Mouse (Mus musculus): ENCODE measurements around the gene Scnn1b. TPM values are rescaled to one million over a fixed set of nuclear protein-coding genes. Genes with fewer than 3 reads are reported as not detected.

Gene Scnn1b
- polyA plus RNA-seq, 1 experiment from 2014 or later: not detected

DNA sequence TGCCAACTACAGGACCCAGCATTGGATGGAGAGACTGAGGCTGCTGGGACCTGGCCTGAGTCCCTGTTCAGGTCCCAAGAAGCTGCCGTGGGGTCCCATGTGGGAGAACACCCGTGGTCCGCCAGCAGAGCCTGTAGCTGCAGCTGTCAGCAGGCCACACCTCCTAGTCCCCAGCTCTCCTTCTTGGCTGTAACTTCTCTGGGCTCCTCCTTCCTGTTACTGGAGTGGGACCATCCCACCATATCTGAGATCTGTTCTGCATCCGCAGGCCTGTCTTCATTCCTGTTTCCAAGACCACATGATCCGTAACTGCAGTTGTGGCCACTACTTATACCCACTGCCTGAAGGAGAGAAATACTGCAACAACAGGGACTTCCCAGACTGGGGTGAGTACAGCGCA is 49.1 kb downstream of the Scnn1b start:
- no peak overlapping the region for H3K27ac ChIP-seq (ENCODE audit: poor library complexity, severe bottlenecking)
- peaks cover 7% of the 10 kb centered on the region; the same call in 1 of the 2 replicates for H3K27me3 ChIP-seq (replicated peaks)
- no peak for ATAC-seq (ENCODE audit: insufficient number of reproducible peaks, low FRiP score)
- no peaks in the 10 kb centered on the region for H3K9me3 ChIP-seq (replicated peaks)
- 0 out of 2 replicates have a peak, but pooled peaks cover 7% of the 10 kb centered on the region for H3K4me1 ChIP-seq (replicated peaks)
- WGBS: 54% methylated on average over 6 of the region's 6 CpGs
- no peak overlapping the region for H3K9ac ChIP-seq
- H3K36me3 ChIP-seq: no peaks in the 10 kb centered on the region
- H3K4me3 ChIP-seq: no peak overlapping the region
- H3K4me2 ChIP-seq: no peak overlapping the region

DNA sequence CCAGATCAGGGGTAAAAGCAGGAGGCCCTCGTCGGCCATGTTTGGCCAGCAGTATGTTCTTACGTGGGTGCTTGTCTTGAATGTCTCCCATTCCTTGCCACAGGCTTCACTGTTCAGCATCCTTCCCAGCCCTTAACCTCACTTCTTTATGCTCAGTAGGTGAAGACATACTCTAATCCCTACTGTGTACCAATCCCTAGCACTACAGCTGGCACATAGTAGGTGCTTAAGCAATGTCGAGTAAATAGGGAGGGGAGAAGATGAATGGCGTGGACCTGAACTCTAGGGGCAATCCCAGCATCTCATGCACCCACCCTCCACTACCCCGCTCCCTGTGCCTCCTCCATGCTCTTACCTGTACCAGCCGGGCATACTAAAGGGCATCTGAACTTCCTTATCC is 59.5 kb downstream of the Scnn1b start:
- WGBS: 93% methylated on average over 7 of the region's 7 CpGs
- H3K9ac ChIP-seq: no peak overlapping the region
- no peak overlapping the region for H3K27ac ChIP-seq (ENCODE audit: poor library complexity, severe bottlenecking)
- ATAC-seq (ENCODE audit: insufficient number of reproducible peaks, low FRiP score): no peak
- no peaks in the 10 kb centered on the region for H3K27me3 ChIP-seq (replicated peaks)
- H3K36me3 ChIP-seq: peaks cover 38% of the 10 kb centered on the region
- H3K4me1 ChIP-seq (replicated peaks): no peaks in the 10 kb centered on the region
- H3K4me2 ChIP-seq: no peak overlapping the region
- no peaks in the 10 kb centered on the region for H3K9me3 ChIP-seq (replicated peaks)
- no peak overlapping the region for H3K4me3 ChIP-seq

DNA sequence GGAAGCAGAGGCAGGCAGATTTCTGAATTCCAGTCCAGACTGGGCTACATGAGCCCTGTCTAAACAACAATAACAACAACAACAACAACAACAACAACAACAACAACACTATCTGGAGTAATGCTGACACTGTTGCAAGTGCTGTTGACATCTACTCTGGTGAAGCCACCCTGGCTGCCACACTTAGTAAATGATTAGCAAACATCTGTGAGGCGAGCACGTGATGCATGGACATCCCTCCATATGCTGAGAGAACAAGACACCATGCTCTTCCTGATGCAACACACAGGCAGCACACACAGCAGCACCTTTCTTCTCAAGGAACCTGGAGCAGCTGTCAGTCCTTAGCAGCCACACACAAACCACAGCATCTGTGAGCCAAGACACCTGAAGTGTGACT is 63.0 kb downstream of the Scnn1b start:
- ATAC-seq (ENCODE audit: insufficient number of reproducible peaks, low FRiP score): no peak
- WGBS: 91% methylated on average over 2 of the region's 2 CpGs
- H3K4me3 ChIP-seq: no peak overlapping the region
- H3K9ac ChIP-seq: no peak overlapping the region
- H3K27me3 ChIP-seq (replicated peaks): no peaks in the 10 kb centered on the region
- H3K27ac ChIP-seq (ENCODE audit: poor library complexity, severe bottlenecking): no peak overlapping the region
- no peaks in the 10 kb centered on the region for H3K9me3 ChIP-seq (replicated peaks)
- no peak overlapping the region for H3K4me2 ChIP-seq
- H3K36me3 ChIP-seq: peaks cover 53% of the 10 kb centered on the region
- H3K4me1 ChIP-seq (replicated peaks): 0 out of 2 replicates have a peak, but pooled peaks cover 4% of the 10 kb centered on the region

DNA sequence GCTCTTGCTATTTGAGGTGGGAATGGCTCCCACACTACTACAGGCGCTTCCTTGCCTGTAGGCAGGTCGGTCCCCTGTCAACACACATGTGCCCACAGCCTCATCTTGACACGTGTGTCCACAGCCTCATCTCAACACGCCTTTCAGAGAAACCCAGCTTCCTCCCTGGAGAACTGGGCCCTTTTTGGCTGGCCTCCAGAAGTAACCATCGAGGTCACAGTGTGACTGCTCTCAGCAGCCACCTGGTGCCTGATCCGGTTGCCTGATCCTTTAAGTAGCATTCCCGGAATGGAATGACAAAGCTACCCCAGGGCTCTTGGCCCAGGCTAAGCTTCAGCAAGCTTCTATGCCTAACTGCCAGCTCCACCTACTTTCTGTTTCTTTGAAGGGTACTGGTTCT is 66.4 kb downstream of the Scnn1b start:
- Histone ChIP-seq H3K4me2 (no peak overlapping the region), H3K9ac (no peak overlapping the region), H3K27ac (ENCODE audit: poor library complexity, severe bottlenecking) (no peak overlapping the region), H3K4me1 (replicated peaks) (peaks cover 18% of the 10 kb centered on the region), H3K4me3 (no peak overlapping the region), H3K36me3 (peaks cover 43% of the 10 kb centered on the region), H3K9me3 (replicated peaks) (no peaks in the 10 kb centered on the region), H3K27me3 (replicated peaks) (no peaks in the 10 kb centered on the region)
- 43% methylated on average over 7 of the region's 7 CpGs for WGBS
- no peak for ATAC-seq (ENCODE audit: insufficient number of reproducible peaks, low FRiP score)

DNA sequence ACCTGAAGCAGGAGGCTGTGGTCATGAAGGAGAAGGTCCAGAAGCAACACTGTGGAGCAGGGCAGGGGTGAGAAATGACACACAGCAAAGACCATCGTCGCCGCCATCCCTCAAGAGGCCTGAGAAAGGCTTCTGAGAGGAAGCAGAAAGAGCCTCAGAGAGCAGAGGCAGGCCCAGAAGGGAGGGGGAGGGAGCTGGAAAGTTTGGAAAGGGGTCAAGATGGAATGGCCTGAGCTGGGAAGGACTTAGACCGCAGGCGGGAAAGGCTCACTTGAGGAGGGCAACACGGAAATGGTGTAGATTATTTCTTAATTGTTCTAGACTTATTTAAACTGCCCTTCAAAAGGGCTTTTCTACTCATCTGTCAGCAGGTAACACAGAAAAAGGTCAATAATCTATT is 68.8 kb downstream of the Scnn1b start:
- H3K4me3 ChIP-seq: no peak overlapping the region
- no peaks in the 10 kb centered on the region for H3K27me3 ChIP-seq (replicated peaks)
- H3K4me2 ChIP-seq: no peak overlapping the region
- peaks cover 28% of the 10 kb centered on the region for H3K36me3 ChIP-seq
- no peaks in the 10 kb centered on the region for H3K9me3 ChIP-seq (replicated peaks)
- H3K9ac ChIP-seq: no peak overlapping the region
- ATAC-seq (ENCODE audit: insufficient number of reproducible peaks, low FRiP score): no peak
- WGBS: 52% methylated on average over 6 of the region's 6 CpGs
- peaks cover 41% of the 10 kb centered on the region for H3K4me1 ChIP-seq (replicated peaks)
- H3K27ac ChIP-seq (ENCODE audit: poor library complexity, severe bottlenecking): no peak overlapping the region

DNA sequence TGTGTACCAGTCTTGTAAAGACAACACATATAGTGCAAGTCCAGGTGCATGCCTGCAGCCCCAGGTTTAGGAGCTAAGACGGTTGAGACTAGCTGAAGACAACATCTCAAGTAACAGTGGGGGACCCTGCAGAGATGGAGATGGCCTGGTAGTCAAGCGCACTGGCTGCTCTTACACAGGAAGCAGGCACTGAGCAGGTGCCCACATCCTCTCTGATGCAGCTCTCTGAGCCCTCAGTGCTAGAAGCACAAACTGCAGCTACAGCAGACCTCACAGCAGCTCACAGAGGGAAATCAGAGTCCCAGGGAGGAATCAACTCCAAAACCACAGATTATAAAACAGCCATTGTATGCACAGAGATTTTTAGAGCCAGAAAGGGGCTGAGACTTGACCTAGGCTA is 69.5 kb downstream of the Scnn1b start:
- peaks cover 22% of the 10 kb centered on the region for H3K36me3 ChIP-seq
- H3K27me3 ChIP-seq (replicated peaks): no peaks in the 10 kb centered on the region
- H3K27ac ChIP-seq (ENCODE audit: poor library complexity, severe bottlenecking): no peak overlapping the region
- H3K4me2 ChIP-seq: no peak overlapping the region
- H3K9ac ChIP-seq: no peak overlapping the region
- no peak for ATAC-seq (ENCODE audit: insufficient number of reproducible peaks, low FRiP score)
- H3K4me1 ChIP-seq (replicated peaks): peaks cover 48% of the 10 kb centered on the region
- WGBS: 84% methylated on average over 2 of the region's 2 CpGs
- H3K4me3 ChIP-seq: no peak overlapping the region
- H3K9me3 ChIP-seq (replicated peaks): no peaks in the 10 kb centered on the region

DNA sequence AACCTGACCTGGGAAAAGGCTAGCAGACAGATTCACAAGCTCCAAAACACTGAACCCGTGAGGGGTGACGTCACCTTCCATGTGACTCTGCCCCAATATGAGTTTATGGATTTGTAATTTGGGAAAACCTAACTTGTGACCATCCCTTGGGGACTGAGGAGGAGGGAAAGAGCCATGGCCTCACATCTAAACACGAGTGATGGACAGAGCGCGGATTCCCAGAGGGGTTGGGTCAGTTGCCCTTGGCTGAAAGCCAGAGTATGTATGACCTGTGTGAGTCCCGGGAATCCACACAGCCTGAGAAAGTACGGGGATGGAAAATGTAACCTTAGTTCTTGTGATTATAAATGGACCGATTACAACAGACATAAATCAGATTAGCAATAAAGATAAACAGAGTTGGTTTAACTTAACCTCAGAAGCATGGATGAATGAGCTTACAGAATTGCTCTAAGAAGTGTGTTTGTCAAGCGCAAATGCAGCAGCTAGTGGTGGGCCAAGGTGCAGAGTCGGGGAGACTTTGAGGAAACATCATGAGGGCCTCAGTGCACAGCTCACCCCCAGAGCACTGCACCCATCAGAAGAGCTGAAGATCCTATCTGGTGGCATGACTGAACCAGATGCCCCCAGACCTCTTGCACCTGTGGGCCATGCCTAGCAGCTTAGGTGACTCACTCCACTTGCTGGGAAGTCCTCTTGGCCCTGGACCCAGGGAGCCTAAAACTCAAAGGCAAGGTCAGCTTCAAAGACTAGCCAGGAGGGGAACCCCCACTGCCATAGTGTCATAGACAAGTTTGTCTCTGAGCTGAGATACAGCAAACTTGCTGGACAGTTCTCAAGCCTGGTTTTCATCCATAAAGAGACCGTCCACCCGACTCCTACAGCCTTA is 71.3 kb downstream of the Scnn1b start:
- ATAC-seq (ENCODE audit: insufficient number of reproducible peaks, low FRiP score): 0 out of 2 replicates have a peak, but pooled peaks have one; percentile 22
- Histone ChIP-seq H3K9me3 (replicated peaks) (no peaks in the 10 kb centered on the region), H3K36me3 (peaks cover 12% of the 10 kb centered on the region; the same call in 1 of the 2 replicates), H3K4me3 (no peak overlapping the region), H3K4me1 (replicated peaks) (peaks cover 64% of the 10 kb centered on the region), H3K9ac (no peak overlapping the region), H3K27ac (ENCODE audit: poor library complexity, severe bottlenecking) (no peak overlapping the region), H3K27me3 (replicated peaks) (no peaks in the 10 kb centered on the region), H3K4me2 (no peak overlapping the region; the same call in 1 of the 2 replicates)
- 53% methylated on average over 12 of the region's 12 CpGs for WGBS

DNA sequence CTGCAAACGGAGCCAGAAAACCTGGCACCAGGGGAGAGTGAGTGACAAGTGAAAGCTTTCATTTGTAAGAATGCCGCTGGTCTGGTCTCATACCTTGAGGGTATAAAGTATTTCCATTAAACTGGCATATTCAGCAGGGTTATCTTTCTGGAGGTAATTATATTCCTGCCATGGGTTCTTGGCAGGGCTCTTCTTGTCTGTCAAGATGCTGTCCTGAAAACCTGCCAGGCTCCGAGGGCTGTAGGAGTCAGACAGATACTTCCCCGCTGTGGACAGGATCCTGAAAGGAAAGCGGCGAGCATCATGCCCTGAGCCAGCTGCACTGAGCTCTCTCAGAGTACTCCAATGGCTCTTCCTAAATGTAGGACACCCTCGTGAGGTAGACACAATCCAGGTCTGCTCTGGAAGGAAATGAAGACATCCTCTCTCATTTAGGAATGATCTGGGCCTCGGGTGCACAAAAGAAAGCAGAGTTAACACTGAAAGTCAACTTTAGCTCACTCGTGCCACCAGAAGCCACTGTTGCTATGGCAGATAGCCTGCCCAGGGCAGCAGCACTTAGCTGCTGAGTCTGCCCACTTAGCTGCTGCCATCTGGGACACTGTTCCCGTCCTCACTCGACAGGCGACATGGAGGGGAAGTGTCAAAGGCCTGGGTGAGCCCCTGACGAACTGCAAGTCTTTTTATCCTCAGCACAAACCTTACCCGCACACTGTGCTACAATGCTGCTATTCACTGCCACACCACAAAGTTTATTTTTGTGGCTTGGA is 72.2 kb downstream of the Scnn1b start:
- 37% methylated on average over 14 of the region's 14 CpGs for WGBS
- H3K4me1 ChIP-seq (replicated peaks): peaks cover 70% of the 10 kb centered on the region
- H3K9me3 ChIP-seq (replicated peaks): no peaks in the 10 kb centered on the region
- no peak overlapping the region for H3K9ac ChIP-seq
- no peak overlapping the region; the same call in 1 of the 2 replicates for H3K27ac ChIP-seq (ENCODE audit: poor library complexity, severe bottlenecking)
- no peak for ATAC-seq (ENCODE audit: insufficient number of reproducible peaks, low FRiP score)
- H3K27me3 ChIP-seq (replicated peaks): no peaks in the 10 kb centered on the region
- no peak overlapping the region for H3K4me3 ChIP-seq
- H3K36me3 ChIP-seq: peaks cover 11% of the 10 kb centered on the region; the same call in 1 of the 2 replicates
- H3K4me2 ChIP-seq: peak overlapping the region; percentile 16

DNA sequence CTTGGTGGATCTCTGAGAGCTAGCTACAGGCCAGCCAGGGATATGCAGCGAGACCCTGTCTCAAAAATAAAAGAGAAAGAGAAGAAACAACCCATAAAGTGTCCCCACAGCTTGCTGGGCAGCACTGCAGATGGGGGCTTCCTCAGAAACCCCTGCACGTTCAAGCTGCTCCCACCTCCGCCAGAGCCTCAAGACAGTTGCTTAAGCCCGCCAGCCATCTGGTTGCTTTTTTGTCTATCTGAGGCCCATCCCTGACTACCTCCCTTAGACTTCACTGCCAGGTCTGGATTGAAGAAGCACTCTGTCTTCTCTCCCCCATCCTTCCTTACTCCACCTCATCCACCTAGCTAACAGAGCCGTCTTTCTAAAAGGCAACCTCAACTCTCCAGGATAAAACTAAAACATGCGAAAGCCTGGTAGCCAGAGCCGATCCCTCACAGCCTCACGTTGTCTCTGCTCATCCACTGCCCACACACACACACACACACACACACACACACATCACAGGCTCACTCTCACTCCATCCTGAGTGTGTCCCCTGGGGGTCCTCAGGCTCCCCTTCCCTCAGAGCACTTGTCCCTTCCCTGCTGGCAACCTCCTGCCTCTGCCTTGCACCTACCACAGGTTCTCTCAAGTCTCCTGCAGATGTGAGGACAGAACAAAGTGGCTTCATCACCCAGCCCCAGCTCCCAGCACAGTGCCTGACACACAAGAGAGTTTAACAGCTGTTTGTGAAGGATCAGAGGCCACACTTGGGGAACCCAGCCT is 73.5 kb downstream of the Scnn1b start:
- H3K27me3 ChIP-seq (replicated peaks): no peaks in the 10 kb centered on the region
- H3K36me3 ChIP-seq: peaks cover 13% of the 10 kb centered on the region; the same call in 1 of the 2 replicates
- peaks cover 76% of the 10 kb centered on the region for H3K4me1 ChIP-seq (replicated peaks)
- ATAC-seq (ENCODE audit: insufficient number of reproducible peaks, low FRiP score): no peak
- H3K27ac ChIP-seq (ENCODE audit: poor library complexity, severe bottlenecking): no peak overlapping the region
- no peak overlapping the region for H3K4me2 ChIP-seq
- no peak overlapping the region for H3K9ac ChIP-seq
- no peak overlapping the region for H3K4me3 ChIP-seq
- WGBS: 79% methylated on average over 8 of the region's 8 CpGs
- H3K9me3 ChIP-seq (replicated peaks): peaks cover 2% of the 10 kb centered on the region; the same call in 1 of the 2 replicates

DNA sequence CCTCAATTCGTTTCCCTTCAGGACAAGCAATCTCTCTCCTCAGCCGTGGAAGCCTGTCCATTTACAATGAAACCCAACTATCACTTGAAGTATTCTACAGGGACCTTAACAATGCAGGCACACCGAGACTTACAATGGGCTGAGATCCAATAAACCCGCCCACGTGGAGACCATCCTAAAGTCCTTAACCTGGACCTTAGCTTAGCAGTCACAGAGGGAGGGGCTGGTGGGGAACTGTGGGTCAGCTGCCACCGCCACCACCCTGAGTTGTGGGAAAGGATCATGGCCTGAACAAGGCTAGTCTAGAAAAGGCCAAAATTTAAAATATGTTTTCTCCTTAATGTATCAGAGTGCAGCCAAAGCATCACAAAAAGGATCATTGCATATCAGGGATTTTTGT is 74.4 kb downstream of the Scnn1b start:
- Histone ChIP-seq H3K4me2 (no peak overlapping the region), H3K27ac (ENCODE audit: poor library complexity, severe bottlenecking) (no peak overlapping the region), H3K27me3 (replicated peaks) (no peaks in the 10 kb centered on the region), H3K9me3 (replicated peaks) (peaks cover 2% of the 10 kb centered on the region; the same call in 1 of the 2 replicates), H3K4me3 (no peak overlapping the region), H3K36me3 (peaks cover 21% of the 10 kb centered on the region), H3K9ac (no peak overlapping the region), H3K4me1 (replicated peaks) (peaks cover 72% of the 10 kb centered on the region)
- 71% methylated on average over 6 of the region's 6 CpGs for WGBS
- ATAC-seq (ENCODE audit: insufficient number of reproducible peaks, low FRiP score): no peak

Data from heart, embryonic 12.5 days (tissue).